Mouse (Mus musculus) liver, postnatal 0 days (tissue): ENCODE measurements around the gene Zc3h12c.

ENCODE experiments used
- CTCF ChIP-seq: sonication (generic); IDR thresholded peaks from 2 replicates; pipeline ENCODE4 v1.5.1; 2016; ENCODE audit warnings: antibody characterized with exemption, low read depth
- EP300 ChIP-seq: IDR thresholded peaks from 2 replicates; pipeline ENCODE4 v1.6.1; 2016; ENCODE audit warnings: antibody characterized with exemption, low read depth, mild to moderate bottlenecking

DNA sequence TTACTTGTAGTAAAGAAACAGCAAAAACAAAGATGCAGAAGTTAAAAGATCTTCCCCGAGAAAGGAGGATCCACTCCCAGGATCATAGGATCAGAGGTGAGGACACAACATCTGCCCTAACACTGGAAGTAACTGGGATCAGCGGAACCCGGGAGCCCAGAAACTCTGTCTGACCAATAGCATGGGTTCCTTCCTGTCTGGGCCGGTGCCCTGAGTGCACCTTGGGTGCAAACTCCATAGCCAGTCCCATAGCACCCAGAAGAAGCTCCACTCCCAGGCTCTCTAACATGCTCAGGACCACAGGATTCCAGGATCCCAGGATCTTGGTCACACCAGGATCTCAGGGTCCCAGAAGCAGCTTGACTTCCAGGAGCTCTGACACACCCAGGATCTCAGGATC, 13.0 kb downstream of the Zc3h12c start:
- TF ChIP-seq CTCF (no peak), EP300 (no peak)
